Mouse (Mus musculus): Measurements from ENCODE around the gene Celf2. TPM values are rescaled to one million over a fixed set of nuclear protein-coding genes. Genes with fewer than 3 reads are reported as not detected.

Gene Celf2
- total RNA-seq, 2 experiments from 2014 or later: 92.8 to 223 TPM

- ATAC-seq (replicated peaks; ENCODE audit: poor library complexity, severe bottlenecking): no peak
These were observed 286.5 kb downstream of the Celf2 start for GRCm38 (mm10) chr2:7222886-7223285.

GRCm38 (mm10) chr2:7221856-7222255 is 287.5 kb downstream of the Celf2 start:
- no peak for ATAC-seq (replicated peaks; ENCODE audit: poor library complexity, severe bottlenecking)

GRCm38 (mm10) chr2:7218101-7218500 is 291.3 kb downstream of the Celf2 start:
- ATAC-seq (replicated peaks; ENCODE audit: poor library complexity, severe bottlenecking): no peak

GRCm38 (mm10) chr2:7207691-7208504 is 301.5 kb downstream of the Celf2 start:
- no peak for ATAC-seq (replicated peaks; ENCODE audit: poor library complexity, severe bottlenecking)

- ATAC-seq (replicated peaks; ENCODE audit: poor library complexity, severe bottlenecking): no peak
These were observed 315.9 kb downstream of the Celf2 start for GRCm38 (mm10) chr2:7193413-7193812.

- ATAC-seq (replicated peaks; ENCODE audit: poor library complexity, severe bottlenecking): no peak
These were observed 330.2 kb downstream of the Celf2 start for GRCm38 (mm10) chr2:7179186-7179585.

GRCm38 (mm10) chr2:7173271-7174064 is 335.9 kb downstream of the Celf2 start:
- ATAC-seq (replicated peaks; ENCODE audit: poor library complexity, severe bottlenecking): no peak

GRCm38 (mm10) chr2:7171087-7171696 is 338.2 kb downstream of the Celf2 start:
- ATAC-seq (replicated peaks; ENCODE audit: poor library complexity, severe bottlenecking): no peak

- no peak for ATAC-seq (replicated peaks; ENCODE audit: poor library complexity, severe bottlenecking)
These were observed 343.6 kb downstream of the Celf2 start for GRCm38 (mm10) chr2:7165786-7166185.

GRCm38 (mm10) chr2:7160108-7160507 is 349.3 kb downstream of the Celf2 start:
- no peak for ATAC-seq (replicated peaks; ENCODE audit: poor library complexity, severe bottlenecking)

GRCm38 (mm10) chr2:7147303-7147702 is 362.1 kb downstream of the Celf2 start:
- ATAC-seq (replicated peaks; ENCODE audit: poor library complexity, severe bottlenecking): no peak

- no peak for ATAC-seq (replicated peaks; ENCODE audit: poor library complexity, severe bottlenecking)
These were observed 363.8 kb downstream of the Celf2 start for GRCm38 (mm10) chr2:7145541-7146043.

- ATAC-seq (replicated peaks; ENCODE audit: poor library complexity, severe bottlenecking): no peak
These were observed 364.5 kb downstream of the Celf2 start for GRCm38 (mm10) chr2:7144871-7145270.

- no peak for ATAC-seq (replicated peaks; ENCODE audit: poor library complexity, severe bottlenecking)
These were observed 386.0 kb downstream of the Celf2 start for GRCm38 (mm10) chr2:7123366-7123765.

- ATAC-seq (replicated peaks; ENCODE audit: poor library complexity, severe bottlenecking): no peak
These were observed 393.6 kb downstream of the Celf2 start for GRCm38 (mm10) chr2:7115801-7116200.

- ATAC-seq (replicated peaks; ENCODE audit: poor library complexity, severe bottlenecking): no peak
These were observed 394.2 kb downstream of the Celf2 start for GRCm38 (mm10) chr2:7115161-7115560.

GRCm38 (mm10) chr2:7113738-7114137 is 395.6 kb downstream of the Celf2 start:
- no peak for ATAC-seq (replicated peaks; ENCODE audit: poor library complexity, severe bottlenecking)

GRCm38 (mm10) chr2:7112156-7112813 is 397.1 kb downstream of the Celf2 start:
- no peak for ATAC-seq (replicated peaks; ENCODE audit: poor library complexity, severe bottlenecking)

- no peak for ATAC-seq (replicated peaks; ENCODE audit: poor library complexity, severe bottlenecking)
These were observed 415.9 kb downstream of the Celf2 start for GRCm38 (mm10) chr2:7093414-7093813.

- ATAC-seq (replicated peaks; ENCODE audit: poor library complexity, severe bottlenecking): no peak
These were observed 416.7 kb downstream of the Celf2 start for GRCm38 (mm10) chr2:7092641-7093040.

All from granulocyte monocyte progenitor cell, adult 5-6 weeks (primary cell).